Mouse (Mus musculus) CH12.LX (cell line): Measurements from ENCODE around the gene Erc1. TPM values are rescaled to one million over a fixed set of nuclear protein-coding genes. Genes with fewer than 3 reads are reported as not detected.

Experiments
- DNase-seq: peaks from one replicate; pipeline ENCODE4 v3.0.0-alpha.2; 2013; ENCODE audit errors: extremely low read depth
- H3K27ac ChIP-seq: 2 replicates; pipeline ENCODE4 v1.5.1; 2012; ENCODE audit warnings: low read depth, mild to moderate bottlenecking, control low read depth, moderate library complexity; ENCODE audit not compliant: insufficient read depth
- H3K27me3 ChIP-seq: replicated peaks from 2 replicates; pipeline ENCODE3; 2012; ENCODE audit warnings: inconsistent platforms
- H3K36me3 ChIP-seq, 2 experiments: replicated peaks in 1 of 2; 2 replicates each; pipeline versions ENCODE3 to v1.6.1; 2012; ENCODE audit warnings: inconsistent platforms in 1 of 2, low read length in 1 of 2, mild to moderate bottlenecking in 1 of 2, mixed read lengths in 1 of 2, moderate library complexity in 1 of 2; ENCODE audit not compliant: control insufficient read depth in 1 of 2, insufficient read depth in 1 of 2
- H3K4me1 ChIP-seq, 2 experiments: 2 replicates each; pipeline ENCODE4 v1.6.1; 2012; ENCODE audit warnings: inconsistent platforms in 1 of 2, moderate library complexity in 1 of 2; ENCODE audit not compliant: insufficient read depth in 2 of 2, control insufficient read depth in 1 of 2
- H3K4me2 ChIP-seq: 2 replicates; pipeline ENCODE4 v1.6.1; 2012; ENCODE audit warnings: low read depth, mild to moderate bottlenecking, control low read depth; ENCODE audit not compliant: poor library complexity, insufficient read depth, severe bottlenecking
- H3K4me3 ChIP-seq, 3 experiments: fragments of 150-350 bp in 1 of 3; sonication (generic) in 1 of 3; replicated peaks in 1 of 3; 2 replicates each; pipeline versions ENCODE3 to v1.5.1; 2011 to 2012; ENCODE audit warnings: low read depth in 2 of 3, low read length in 2 of 3, mild to moderate bottlenecking in 2 of 3, moderate library complexity in 2 of 3, control low read depth in 1 of 3, improper control_type of control experiment in 1 of 3, inconsistent platforms in 1 of 3, mixed read lengths in 1 of 3; ENCODE audit not compliant: poor library complexity in 1 of 3
- H3K79me2 ChIP-seq: replicated peaks from 2 replicates; pipeline ENCODE4 v1.6.1; 2012; ENCODE audit warnings: mild to moderate bottlenecking, moderate library complexity; ENCODE audit not compliant: control insufficient read depth, poor library complexity, insufficient read depth, severe bottlenecking; ENCODE audit errors: extremely low read depth
- H3K9ac ChIP-seq: 2 replicates; pipeline ENCODE4 v1.6.1; 2012; ENCODE audit warnings: low read depth, mild to moderate bottlenecking, control low read depth, moderate library complexity; ENCODE audit not compliant: insufficient read depth
- H3K9me3 ChIP-seq: replicated peaks from 2 replicates; pipeline ENCODE3; 2012; ENCODE audit warnings: low read length, inconsistent platforms, mixed read lengths
- BHLHE40 ChIP-seq: IDR thresholded peaks from 2 replicates; pipeline ENCODE4 v1.6.1; 2011; ENCODE audit warnings: mild to moderate bottlenecking, low read depth, low read length, improper control_type of control experiment
- CHD1 ChIP-seq: IDR thresholded peaks from 2 replicates; pipeline ENCODE4 v1.6.1; 2012; ENCODE audit warnings: low read depth, low read length, improper control_type of control experiment, inconsistent platforms
- CHD2 ChIP-seq: IDR thresholded peaks from 2 replicates; pipeline ENCODE4 v1.6.1; 2011; ENCODE audit warnings: low read length, improper control_type of control experiment
- CTCF ChIP-seq, 2 experiments: IDR thresholded peaks in 1 of 2; conservative IDR thresholded peaks in 1 of 2; 2 replicates each; pipeline ENCODE4 v1.5.1; 2011 to 2012; ENCODE audit warnings: low read depth in 2 of 2, low read length in 2 of 2, improper control_type of control experiment in 1 of 2, inconsistent platforms in 1 of 2, mild to moderate bottlenecking in 1 of 2, moderate library complexity in 1 of 2
- E2F4 ChIP-seq: IDR thresholded peaks from 2 replicates; pipeline ENCODE4 v1.6.1; 2011; ENCODE audit warnings: low read depth, low read length, improper control_type of control experiment; ENCODE audit not compliant: insufficient replicate concordance
- ELF1 ChIP-seq: IDR thresholded peaks from 2 replicates; pipeline ENCODE4 v1.6.1; 2014; ENCODE audit warnings: low read depth, mild to moderate bottlenecking, inconsistent platforms, low read length, improper control_type of control experiment
- EP300 ChIP-seq: IDR thresholded peaks from 2 replicates; pipeline ENCODE4 v1.6.1; 2011; ENCODE audit warnings: low read length, improper control_type of control experiment
- ETS1 ChIP-seq: conservative IDR thresholded peaks from 2 replicates; pipeline ENCODE4 v1.6.1; 2012; ENCODE audit warnings: low read depth, mild to moderate bottlenecking, inconsistent platforms, low read length, improper control_type of control experiment, moderate library complexity
- GABPA ChIP-seq: IDR thresholded peaks from 2 replicates; pipeline ENCODE4 v1.6.1; 2012; ENCODE audit warnings: low read depth, low read length, improper control_type of control experiment, inconsistent platforms; ENCODE audit not compliant: insufficient replicate concordance
- IRF4 ChIP-seq: IDR thresholded peaks from 2 replicates; pipeline ENCODE4 v1.6.1; 2014; ENCODE audit warnings: low read depth, mild to moderate bottlenecking, inconsistent platforms, low read length, improper control_type of control experiment
- JUN ChIP-seq: IDR thresholded peaks from 2 replicates; pipeline ENCODE4 v1.6.1; 2011; ENCODE audit warnings: low read depth, mild to moderate bottlenecking, low read length, improper control_type of control experiment, moderate library complexity; ENCODE audit not compliant: insufficient read depth
- KAT2A ChIP-seq: IDR thresholded peaks from 2 replicates; pipeline ENCODE4 v1.6.1; 2012; ENCODE audit warnings: low read length, improper control_type of control experiment, inconsistent platforms; ENCODE audit not compliant: insufficient replicate concordance
- MAFK ChIP-seq: IDR thresholded peaks from 2 replicates; pipeline ENCODE4 v1.6.1; 2011; ENCODE audit warnings: low read length, improper control_type of control experiment; ENCODE audit not compliant: insufficient replicate concordance
- MAX ChIP-seq: IDR thresholded peaks from 2 replicates; pipeline ENCODE4 v1.6.1; 2011; ENCODE audit warnings: low read length, improper control_type of control experiment
- MAZ ChIP-seq: IDR thresholded peaks from 2 replicates; pipeline ENCODE4 v1.6.1; 2012; ENCODE audit warnings: low read depth, mild to moderate bottlenecking, inconsistent platforms, low read length, improper control_type of control experiment, moderate library complexity
- MEF2A ChIP-seq: IDR thresholded peaks from 2 replicates; pipeline ENCODE4 v1.6.1; 2014; ENCODE audit warnings: low read depth, mild to moderate bottlenecking, inconsistent platforms, low read length, improper control_type of control experiment, borderline replicate concordance
- MXI1 ChIP-seq: IDR thresholded peaks from 2 replicates; pipeline ENCODE4 v1.6.1; 2011; ENCODE audit warnings: mild to moderate bottlenecking, low read depth, low read length, improper control_type of control experiment
- MYC ChIP-seq: IDR thresholded peaks from 2 replicates; pipeline ENCODE4 v1.6.1; 2011; ENCODE audit warnings: low read depth, mild to moderate bottlenecking, improper control_type of control experiment, low read length
- NELFE ChIP-seq: IDR thresholded peaks from 2 replicates; pipeline ENCODE4 v1.6.1; 2011; ENCODE audit warnings: low read depth, low read length, improper control_type of control experiment
- PAX5 ChIP-seq: IDR thresholded peaks from 2 replicates; pipeline ENCODE4 v1.6.1; 2012; ENCODE audit warnings: low read length, inconsistent platforms, mixed read lengths
- POLR2AphosphoS2 ChIP-seq: IDR thresholded peaks from 2 replicates; pipeline ENCODE4 v1.6.1; 2011; ENCODE audit warnings: low read depth, low read length, improper control_type of control experiment
- RAD21 ChIP-seq: IDR thresholded peaks from 2 replicates; pipeline ENCODE4 v1.6.1; 2011; ENCODE audit warnings: low read depth, mild to moderate bottlenecking, low read length, improper control_type of control experiment, moderate library complexity
- SIN3A ChIP-seq: IDR thresholded peaks from 2 replicates; pipeline ENCODE4 v1.6.1; 2012; ENCODE audit warnings: low read length, improper control_type of control experiment, inconsistent platforms
- SMC3 ChIP-seq: IDR thresholded peaks from 2 replicates; pipeline ENCODE4 v1.6.1; 2011; ENCODE audit warnings: low read depth, low read length, improper control_type of control experiment
- TCF12 ChIP-seq: IDR thresholded peaks from 2 replicates; pipeline ENCODE4 v1.6.1; 2014; ENCODE audit warnings: low read depth, mild to moderate bottlenecking, inconsistent platforms, low read length, improper control_type of control experiment
- USF1 ChIP-seq: IDR thresholded peaks from 2 replicates; pipeline ENCODE4 v1.6.1; 2014; ENCODE audit warnings: low read depth, mild to moderate bottlenecking, inconsistent platforms, low read length, improper control_type of control experiment
- ZNF384 ChIP-seq: IDR thresholded peaks from 2 replicates; pipeline ENCODE4 v1.6.1; 2012; ENCODE audit warnings: low read depth, low read length, improper control_type of control experiment, inconsistent platforms
- dilution Hi-C: fragments of 300-500 bp; cut with MboI; formaldehyde crosslinking; loops from 2 replicates; pipeline ENCODE4 v1.14.3; 2020; ENCODE audit warnings: low sequenced_read_pairs; ENCODE audit not compliant: extremely low pct_unique_long_range_greater_than_20kb, extremely low pct_ligation_motif_present
- in situ Hi-C: fragments of 300-500 bp; cut with MboI; formaldehyde crosslinking; loops from 3 replicates; pipeline ENCODE4 v1.14.3; 2019; ENCODE audit warnings: low sequenced_read_pairs, low pct_ligation_motif_present, low pct_unique_long_range_greater_than_20kb, mixed read lengths
- polyA plus RNA-seq: library from polyadenylated mRNA; unstranded; fragments of >175 nt; gene quantifications from 2 replicates; pipeline ENCODE4 v1.2.1, GENCODE M21; 2012; ENCODE audit warnings: low read depth; ENCODE audit not compliant: insufficient read length
- total RNA-seq, 2 experiments: library from RNA; depleted of rRNA; stranded (reverse); fragments of 300-350 nt in 1 of 2; fragments of >200 nt in 1 of 2; gene quantifications; 2 replicates each; pipeline ENCODE4 v1.2.3; 2012 to 2014

Gene Erc1
- total and polyA plus RNA-seq, 3 experiments = 1.4 to 3.3 (median 2.5) TPM

DNA sequence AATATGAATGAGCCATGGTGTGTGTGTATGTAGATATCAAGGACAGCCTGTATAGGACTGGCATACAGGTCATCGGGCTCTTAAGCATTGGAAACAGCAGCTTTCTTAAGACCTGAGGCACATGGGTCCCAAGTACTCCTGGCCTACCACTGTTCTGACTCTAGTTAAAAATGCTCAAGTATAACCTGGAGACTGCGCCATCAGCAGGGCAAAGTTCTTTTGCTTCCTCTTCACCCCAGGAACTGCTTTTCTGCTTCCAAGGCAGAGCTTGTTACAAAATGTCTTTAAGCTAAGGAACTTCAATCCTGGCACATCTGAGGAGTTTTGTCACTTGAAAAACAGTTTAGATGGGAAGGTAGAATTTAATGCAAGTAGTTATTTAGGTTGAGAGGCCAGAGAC, 189.5 kb downstream of the Erc1 start:
- no peaks in the 10 kb centered on the region for H3K79me2 ChIP-seq
- dilution Hi-C loops = no loop called here
- H3K27ac ChIP-seq = no peak overlapping the region
- H3K4me2 ChIP-seq = no peak overlapping the region
- in situ Hi-C loops = no loop called here
- no peaks in the 10 kb centered on the region for H3K36me3 ChIP-seq
- H3K9me3 ChIP-seq = no peaks in the 10 kb centered on the region
- H3K9ac ChIP-seq = no peak overlapping the region
- TF ChIP-seq GABPA = no peak
- TF ChIP-seq ZNF384 = no peak
- TF ChIP-seq MAFK = no peak
- TF ChIP-seq MEF2A = no peak
- no peak for TF ChIP-seq NELFE
- TF ChIP-seq ELF1 = no peak
- TF ChIP-seq BHLHE40 = no peak
- TF ChIP-seq CTCF (conservative IDR thresholded peaks at IDR 0.05 in 1 of 2, IDR thresholded peaks at IDR 0.05 in 1 of 2; ENCODE audit: low read depth in 2 of 2, low read length in 2 of 2) = no peak
- TF ChIP-seq JUN = no peak
- TF ChIP-seq CHD1 = no peak
- no peak for TF ChIP-seq E2F4
- no peak for TF ChIP-seq ETS1
- TF ChIP-seq MAZ = no peak
- TF ChIP-seq TCF12 = no peak
- no peak for TF ChIP-seq PAX5
- no peak for TF ChIP-seq KAT2A
- no peak for TF ChIP-seq RAD21
- TF ChIP-seq SIN3A = no peak
- TF ChIP-seq MAX = no peak
- DNase-seq = no peak
- H3K27me3 ChIP-seq = no peaks in the 10 kb centered on the region
- H3K4me3 ChIP-seq = no peak overlapping the region
- H3K4me1 ChIP-seq = peaks cover 0 to 4% of the 10 kb centered on the region in 2 experiments; a peak in 1 of 4 replicates

GRCm38 (mm10) chr6:119657418-119658178, 190.4 kb downstream of the Erc1 start:
- in situ Hi-C loops = no loop called here
- no peaks in the 10 kb centered on the region for H3K9me3 ChIP-seq
- no peak for DNase-seq
- H3K4me2 ChIP-seq = no peak overlapping the region
- TF ChIP-seq SMC3 = no peak
- TF ChIP-seq MAX = no peak
- no peak for TF ChIP-seq CTCF (conservative IDR thresholded peaks at IDR 0.05 in 1 of 2, IDR thresholded peaks at IDR 0.05 in 1 of 2; ENCODE audit: low read depth in 2 of 2, low read length in 2 of 2)
- TF ChIP-seq NELFE = no peak
- no peak for TF ChIP-seq IRF4
- no peak for TF ChIP-seq ELF1
- no peak for TF ChIP-seq MYC
- no peak for TF ChIP-seq E2F4
- TF ChIP-seq EP300 = no peak
- TF ChIP-seq CHD2 = no peak
- no peak for TF ChIP-seq PAX5
- TF ChIP-seq USF1 = no peak
- TF ChIP-seq MXI1 = no peak
- no peak for TF ChIP-seq GABPA
- no peak for TF ChIP-seq POLR2AphosphoS2
- no peak for TF ChIP-seq ETS1
- TF ChIP-seq, all 38 proteins: peak for 0
- Histone ChIP-seq H3K4me1 (no peaks in the 10 kb centered on the region), H3K4me3 (no peak overlapping the region), H3K27ac (no peak overlapping the region), H3K27me3 (no peaks in the 10 kb centered on the region), H3K79me2 (no peaks in the 10 kb centered on the region), H3K9ac (no peak overlapping the region), H3K36me3 (no peaks in the 10 kb centered on the region)
- dilution Hi-C loops = no loop called here
